Mouse (Mus musculus) MEL (cell line): ENCODE data around the gene Csnk1g1. TPM values are rescaled to one million over a fixed set of nuclear protein-coding genes. Genes with fewer than 3 reads are reported as not detected.
A peak's percentile ranks its signal among the peaks of the same experiment; 100 is the strongest.

ENCODE experiments used
- DNase-seq: peaks from one replicate; pipeline ENCODE4 v3.0.0; 2011; ENCODE audit warnings: low read depth, low spot score
- H3K27ac ChIP-seq: 2 replicates; pipeline ENCODE4 v1.5.1; 2012; ENCODE audit warnings: low read depth, mild to moderate bottlenecking, control low read depth, low read length, moderate library complexity; ENCODE audit not compliant: control insufficient read depth
- H3K27me3 ChIP-seq, 2 experiments: fragments of 150-350 bp in 1 of 2; sonication (generic) in 1 of 2; 2 replicates each; pipeline ENCODE4 v1.6.1; 2012; ENCODE audit warnings: low read length in 2 of 2, mild to moderate bottlenecking in 2 of 2, improper control_type of control experiment in 1 of 2, moderate library complexity in 1 of 2; ENCODE audit not compliant: insufficient read depth in 2 of 2, control insufficient read depth in 1 of 2
- H3K36me3 ChIP-seq, 2 experiments: 2 replicates each; pipeline ENCODE4 v1.6.1; 2012 to 2014; ENCODE audit warnings: low read length in 2 of 2, improper control_type of control experiment in 1 of 2, inconsistent platforms in 1 of 2, mild to moderate bottlenecking in 1 of 2; ENCODE audit not compliant: insufficient read depth in 2 of 2, control insufficient read depth in 1 of 2
- H3K4me1 ChIP-seq, 2 experiments: fragments of 150-350 bp in 1 of 2; sonication (generic) in 1 of 2; 2 replicates each; pipeline ENCODE4 v1.6.1; 2012; ENCODE audit warnings: low read length in 2 of 2, improper control_type of control experiment in 1 of 2, mild to moderate bottlenecking in 1 of 2; ENCODE audit not compliant: insufficient read depth in 2 of 2, control insufficient read depth in 1 of 2
- H3K4me3 ChIP-seq, 2 experiments: fragments of 150-350 bp in 1 of 2; sonication (generic) in 1 of 2; 2 replicates each; pipeline ENCODE4 v1.5.1; 2012; ENCODE audit warnings: low read depth in 2 of 2, low read length in 2 of 2, mild to moderate bottlenecking in 2 of 2, moderate library complexity in 2 of 2, control low read depth in 1 of 2, improper control_type of control experiment in 1 of 2; ENCODE audit not compliant: control insufficient read depth in 1 of 2, insufficient read depth in 1 of 2
- H3K79me2 ChIP-seq: 2 replicates; pipeline ENCODE4 v1.6.1; 2012; ENCODE audit warnings: mild to moderate bottlenecking, low read length, moderate library complexity; ENCODE audit not compliant: control insufficient read depth, poor library complexity, insufficient read depth
- H3K9ac ChIP-seq: 2 replicates; pipeline ENCODE4 v1.6.1; 2012; ENCODE audit warnings: low read depth, mild to moderate bottlenecking, control low read depth, low read length, moderate library complexity; ENCODE audit not compliant: control insufficient read depth, poor library complexity, severe bottlenecking
- H3K9me3 ChIP-seq: fragments of 150-350 bp; sonication (generic); replicated peaks from 2 replicates; pipeline ENCODE4 v1.6.1; 2012; ENCODE audit warnings: mild to moderate bottlenecking, low read length, improper control_type of control experiment, moderate library complexity; ENCODE audit not compliant: insufficient read depth
- BHLHE40 ChIP-seq: IDR thresholded peaks from 2 replicates; pipeline ENCODE4 v1.6.1; 2012; ENCODE audit warnings: low read depth, mild to moderate bottlenecking, inconsistent platforms, low read length, improper control_type of control experiment, borderline replicate concordance
- CHD1 ChIP-seq: IDR thresholded peaks from 2 replicates; pipeline ENCODE4 v1.6.1; 2012; ENCODE audit warnings: low read depth, mild to moderate bottlenecking, inconsistent platforms, low read length, improper control_type of control experiment
- CHD2 ChIP-seq: IDR thresholded peaks from 2 replicates; pipeline ENCODE4 v1.6.1; 2011; ENCODE audit warnings: low read length, improper control_type of control experiment
- CTCF ChIP-seq, 3 experiments: IDR thresholded peaks in 2 of 3; conservative IDR thresholded peaks in 1 of 3; 2 replicates each; pipeline ENCODE4 v1.5.1; 2011 to 2012; ENCODE audit warnings: low read length in 3 of 3, low read depth in 2 of 3, mild to moderate bottlenecking in 2 of 3, improper control_type of control experiment in 1 of 3, inconsistent platforms in 1 of 3, mixed read lengths in 1 of 3, moderate library complexity in 1 of 3; ENCODE audit not compliant: control insufficient read depth in 1 of 3, insufficient read depth in 1 of 3, poor library complexity in 1 of 3, severe bottlenecking in 1 of 3
- E2F4 ChIP-seq: IDR thresholded peaks from 2 replicates; pipeline ENCODE4 v1.6.1; 2011; ENCODE audit warnings: low read depth, low read length, improper control_type of control experiment, borderline replicate concordance
- ELF1 ChIP-seq: IDR thresholded peaks from 2 replicates; pipeline ENCODE4 v1.6.1; 2014; ENCODE audit warnings: low read depth, mild to moderate bottlenecking, inconsistent platforms, low read length, improper control_type of control experiment, moderate library complexity
- EP300 ChIP-seq, 2 experiments: IDR thresholded peaks; 2 replicates each; pipeline ENCODE4 v1.6.1; 2011; ENCODE audit warnings: improper control_type of control experiment in 2 of 2, low read length in 2 of 2, low read depth in 1 of 2, mild to moderate bottlenecking in 1 of 2
- GABPA ChIP-seq: IDR thresholded peaks from 2 replicates; pipeline ENCODE4 v1.6.1; 2012; ENCODE audit warnings: low read depth, mild to moderate bottlenecking, inconsistent platforms, low read length, improper control_type of control experiment, moderate library complexity
- GATA1 ChIP-seq: IDR thresholded peaks from 2 replicates; pipeline ENCODE4 v1.6.1; 2011; ENCODE audit warnings: low read depth, low read length, improper control_type of control experiment
- HCFC1 ChIP-seq: IDR thresholded peaks from 2 replicates; pipeline ENCODE4 v1.6.1; 2012; ENCODE audit warnings: low read depth, mild to moderate bottlenecking, inconsistent platforms, low read length, improper control_type of control experiment, moderate library complexity
- JUND ChIP-seq: IDR thresholded peaks from 2 replicates; pipeline ENCODE4 v1.6.1; 2011; ENCODE audit warnings: low read depth, mild to moderate bottlenecking, improper control_type of control experiment, low read length
- MAFK ChIP-seq: IDR thresholded peaks from 2 replicates; pipeline ENCODE4 v1.6.1; 2011; ENCODE audit warnings: low read depth, mild to moderate bottlenecking, low read length, improper control_type of control experiment, borderline replicate concordance
- MAX ChIP-seq: IDR thresholded peaks from 2 replicates; pipeline ENCODE4 v1.6.1; 2011; ENCODE audit warnings: low read length, improper control_type of control experiment
- MAZ ChIP-seq: IDR thresholded peaks from 2 replicates; pipeline ENCODE4 v1.6.1; 2012; ENCODE audit warnings: low read depth, mild to moderate bottlenecking, inconsistent platforms, low read length, improper control_type of control experiment
- MEF2A ChIP-seq: IDR thresholded peaks from 2 replicates; pipeline ENCODE4 v1.6.1; 2014; ENCODE audit warnings: low read depth, mild to moderate bottlenecking, inconsistent platforms, low read length, improper control_type of control experiment; ENCODE audit not compliant: poor library complexity, insufficient replicate concordance, severe bottlenecking; ENCODE audit errors: extremely low read depth
- MXI1 ChIP-seq: IDR thresholded peaks from 2 replicates; pipeline ENCODE4 v1.6.1; 2011; ENCODE audit warnings: mild to moderate bottlenecking, low read depth, low read length, improper control_type of control experiment
- MYB ChIP-seq: IDR thresholded peaks from 2 replicates; pipeline ENCODE4 v1.6.1; 2011; ENCODE audit warnings: mild to moderate bottlenecking, low read depth, low read length, improper control_type of control experiment
- MYC ChIP-seq: IDR thresholded peaks from 2 replicates; pipeline ENCODE4 v1.6.1; 2011; ENCODE audit warnings: low read depth, mild to moderate bottlenecking, low read length, improper control_type of control experiment, moderate library complexity
- NRF1 ChIP-seq: IDR thresholded peaks from 2 replicates; pipeline ENCODE4 v1.6.1; 2014; ENCODE audit warnings: low read depth, mild to moderate bottlenecking, inconsistent platforms, low read length, improper control_type of control experiment, moderate library complexity; ENCODE audit not compliant: poor library complexity, insufficient read depth, severe bottlenecking
- POLR2A ChIP-seq, 2 experiments: IDR thresholded peaks; 2 replicates each; pipeline ENCODE4 v1.6.1; 2011 to 2012; ENCODE audit warnings: low read length in 2 of 2, mild to moderate bottlenecking in 2 of 2, control low read depth in 1 of 2, improper control_type of control experiment in 1 of 2, low read depth in 1 of 2, moderate library complexity in 1 of 2; ENCODE audit not compliant: control insufficient read depth in 1 of 2, insufficient read depth in 1 of 2, poor library complexity in 1 of 2
- POLR2AphosphoS2 ChIP-seq: IDR thresholded peaks from 2 replicates; pipeline ENCODE4 v1.6.1; 2011; ENCODE audit warnings: low read length, improper control_type of control experiment
- POLR2AphosphoS5 ChIP-seq: IDR thresholded peaks from 2 replicates; pipeline ENCODE4 v1.6.1; 2012; ENCODE audit warnings: low read depth, borderline replicate concordance, mild to moderate bottlenecking, inconsistent platforms, low read length, moderate library complexity, mixed read lengths
- RAD21 ChIP-seq: IDR thresholded peaks from 2 replicates; pipeline ENCODE4 v1.6.1; 2011; ENCODE audit warnings: mild to moderate bottlenecking, low read depth, low read length, improper control_type of control experiment
- SIN3A ChIP-seq: IDR thresholded peaks from 2 replicates; pipeline ENCODE4 v1.6.1; 2012; ENCODE audit warnings: low read length, improper control_type of control experiment, inconsistent platforms
- SMC3 ChIP-seq: IDR thresholded peaks from 2 replicates; pipeline ENCODE4 v1.6.1; 2011; ENCODE audit warnings: low read depth, low read length, improper control_type of control experiment
- TAL1 ChIP-seq: IDR thresholded peaks from 2 replicates; pipeline ENCODE4 v1.6.1; 2012; ENCODE audit warnings: mild to moderate bottlenecking, inconsistent platforms, low read length, moderate library complexity, mixed read lengths
- TBP ChIP-seq: IDR thresholded peaks from 2 replicates; pipeline ENCODE4 v1.8.0; 2011; ENCODE audit warnings: low read depth, low read length, improper control_type of control experiment
- TCF12 ChIP-seq: IDR thresholded peaks from 2 replicates; pipeline ENCODE4 v1.6.1; 2014; ENCODE audit warnings: low read depth, mild to moderate bottlenecking, inconsistent platforms, low read length, improper control_type of control experiment, moderate library complexity
- UBTF ChIP-seq: IDR thresholded peaks from 2 replicates; pipeline ENCODE4 v1.6.1; 2012; ENCODE audit warnings: low read depth, mild to moderate bottlenecking, inconsistent platforms, low read length, improper control_type of control experiment, moderate library complexity, borderline replicate concordance; ENCODE audit not compliant: insufficient read depth
- USF1 ChIP-seq: IDR thresholded peaks from 2 replicates; pipeline ENCODE4 v1.6.1; 2014; ENCODE audit warnings: low read depth, mild to moderate bottlenecking, inconsistent platforms, low read length, improper control_type of control experiment, moderate library complexity
- USF2 ChIP-seq, 2 experiments: IDR thresholded peaks; 2 replicates each; pipeline ENCODE4 v1.6.1; 2011 to 2012; ENCODE audit warnings: improper control_type of control experiment in 2 of 2, low read length in 2 of 2, borderline replicate concordance in 1 of 2, inconsistent platforms in 1 of 2, low read depth in 1 of 2, mild to moderate bottlenecking in 1 of 2; ENCODE audit not compliant: insufficient read depth in 1 of 2
- ZC3H11A ChIP-seq: IDR thresholded peaks from 2 replicates; pipeline ENCODE4 v1.6.1; 2012; ENCODE audit warnings: low read depth, mild to moderate bottlenecking, inconsistent platforms, low read length, improper control_type of control experiment
- ZKSCAN1 ChIP-seq: IDR thresholded peaks from 2 replicates; pipeline ENCODE4 v1.6.1; 2012; ENCODE audit warnings: low read depth, mild to moderate bottlenecking, inconsistent platforms, low read length, improper control_type of control experiment, moderate library complexity
- ZMIZ1 ChIP-seq: IDR thresholded peaks from 2 replicates; pipeline ENCODE4 v1.6.1; 2012; ENCODE audit warnings: low read depth, mild to moderate bottlenecking, inconsistent platforms, low read length, improper control_type of control experiment, moderate library complexity
- ZNF384 ChIP-seq: IDR thresholded peaks from 2 replicates; pipeline ENCODE4 v1.6.1; 2012; ENCODE audit warnings: low read depth, mild to moderate bottlenecking, inconsistent platforms, low read length, improper control_type of control experiment
- polyA plus RNA-seq, 2 experiments: library from polyadenylated mRNA; stranded (reverse) in 1 of 2; unstranded in 1 of 2; fragments of >175 nt in 1 of 2; fragments of >200 nt in 1 of 2; gene quantifications; 2 replicates each; pipeline versions ENCODE4 v1.2.1 to v1.2.4; 2012; ENCODE audit warnings: low replicate concordance in 2 of 2, low read depth in 1 of 2; ENCODE audit not compliant: insufficient read length in 2 of 2, insufficient read depth in 1 of 2, missing spikeins in 1 of 2
- total RNA-seq: library from RNA; depleted of rRNA; stranded (reverse); fragments of 300-350 nt; gene quantifications from 2 replicates; pipeline ENCODE4 v1.2.3, GENCODE M21; 2012

The Csnk1g1 gene
- total and polyA plus RNA-seq, 3 experiments = 5.1 to 7.7 TPM; not detected in 1

- Histone ChIP-seq H3K27ac (peak overlapping the region; percentile 68), H3K36me3 (peaks cover 0 to 13% of the 10 kb centered on the region in 2 experiments; a peak in 3 of 4 replicates), H3K9ac (peak overlapping the region; percentile 76), H3K79me2 (no peaks in the 10 kb centered on the region; the same call in 1 of the 2 replicates), H3K4me1 (no peaks in the 10 kb centered on the region), H3K4me3 (peak overlapping the region; percentile 76 to 87), H3K9me3 (no peaks in the 10 kb centered on the region), H3K27me3 (no peaks in the 10 kb centered on the region)
- DNase-seq = peak; percentile 97
- TF ChIP-seq ZKSCAN1 (no peak), USF2 (IDR thresholded peaks at IDR 0.05; ENCODE audit: borderline replicate concordance in 1 of 2, insufficient read depth in 1 of 2, low read depth in 1 of 2, low read length in 2 of 2) (no peak), RAD21 (no peak), MYB (no peak), POLR2AphosphoS2 (peak; percentile 85), E2F4 (no peak), CHD2 (no peak), UBTF (0 out of 2 replicates have a peak, but pooled peaks have one; percentile 67), EP300 (IDR thresholded peaks at IDR 0.05; ENCODE audit: low read depth in 1 of 2, low read length in 2 of 2) (peak in 1 of 2 experiments; percentile 58; a peak in 2 of 4 replicates), GABPA (no peak), ZNF384 (no peak), ZMIZ1 (peak; percentile 47; the same call in 1 of the 2 replicates), HCFC1 (peak; percentile 94), MAX (peak; percentile 90), CTCF (IDR thresholded peaks at IDR 0.05 in 2 of 3, conservative IDR thresholded peaks at IDR 0.05 in 1 of 3; ENCODE audit: control insufficient read depth in 1 of 3, insufficient read depth in 1 of 3, low read depth in 2 of 3, low read length in 3 of 3, poor library complexity in 1 of 3, severe bottlenecking in 1 of 3) (0 out of 6 replicates have a peak, but pooled peaks of 1 of the 3 experiments have one; percentile 7), SIN3A (peak; percentile 99), MXI1 (peak; percentile 94), GATA1 (no peak), TBP (peak; percentile 82), POLR2A (IDR thresholded peaks at IDR 0.05; ENCODE audit: control insufficient read depth in 1 of 2, insufficient read depth in 1 of 2, low read depth in 1 of 2, low read length in 2 of 2, poor library complexity in 1 of 2) (peak; percentile 78 to 97), MYC (peak; percentile 97), TAL1 (no peak), NRF1 (peak; percentile 55), POLR2AphosphoS5 (no peak), ZC3H11A (no peak), ELF1 (peak; percentile 89), MEF2A (no peak), MAZ (0 out of 2 replicates have a peak, but pooled peaks have one; percentile 32), CHD1 (peak; percentile 45; the same call in 1 of the 2 replicates), MAFK (no peak), TCF12 (peak; percentile 87), SMC3 (no peak), BHLHE40 (peak; percentile 76; the same call in 1 of the 2 replicates), USF1 (peak; percentile 36; the same call in 1 of the 2 replicates), JUND (no peak)
These were observed 24.0 kb upstream of the Csnk1g1 start for GRCm38 (mm10) chr9:65884564-65885315.
